Comparison of ENCODE assay signal across 45 mouse cellular contexts in the genomic region with DNA sequence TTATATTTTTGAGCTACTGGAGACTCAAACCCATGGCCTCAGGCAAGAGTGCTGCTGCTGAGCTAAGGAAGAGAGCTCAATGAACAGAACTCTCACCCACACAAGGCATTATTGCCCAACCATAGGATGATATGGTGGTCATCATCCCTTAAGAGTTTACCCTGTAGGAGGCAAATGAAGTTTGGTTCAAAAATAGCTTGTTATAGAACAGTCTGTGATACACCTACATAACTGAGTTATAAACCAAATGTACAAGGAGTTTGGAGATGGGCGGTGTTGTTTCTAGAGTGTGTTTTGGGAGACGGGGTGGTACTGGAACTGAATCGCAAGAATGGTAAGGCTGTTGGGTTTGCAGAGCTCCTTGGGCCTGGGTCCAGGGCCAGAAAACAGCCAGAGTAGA. TPM values are rescaled to one million over a fixed set of nuclear protein-coding genes. Genes with fewer than 3 reads are reported as not detected.
"Had no signal": no experiment of that assay in that cellular context is flagged by ENCODE, and none has a peak within 500 bp of the region (broad histone marks: within the 10 kb centered on the region; RNA-seq: fewer than 3 reads in every experiment).

No protein-coding gene starts in this region.

- DNase-seq: left cerebral cortex, postnatal 4 days; liver; liver, embryonic 13.5 days; liver, postnatal 0 days; lung, adult 18-20 months; lung, adult 2 months; lung, embryonic 14.5 days; lung, postnatal 10 days; lung, postnatal 14 days; lung, postnatal 36 days; midbrain, embryonic 14.5 days had no signal

- H3K4me3 ChIP-seq: limb, embryonic 10.5 days; limb, embryonic 12.5 days; limb, embryonic 13.5 days; limb, embryonic 15.5 days; liver, embryonic 12.5 days; liver, embryonic 13.5 days; liver, embryonic 15.5 days; lung, embryonic 15.5 days; megakaryocyte, embryonic 14.5 days; midbrain, embryonic 10.5 days; midbrain, embryonic 12.5 days; midbrain, embryonic 13.5 days; midbrain, embryonic 15.5 days; myocyte had no signal

- ATAC-seq: liver, embryonic 12.5 days; liver, postnatal 0 days; lung, postnatal 0 days; midbrain, embryonic 13.5 days; midbrain, embryonic 15.5 days; midbrain, embryonic 16.5 days had no signal

- H3K4me1 ChIP-seq: limb, embryonic 10.5 days; limb, embryonic 12.5 days; limb, embryonic 13.5 days; limb, embryonic 15.5 days; liver, embryonic 12.5 days; liver, embryonic 13.5 days; liver, embryonic 15.5 days; lung, embryonic 15.5 days; megakaryocyte, embryonic 14.5 days; midbrain, embryonic 10.5 days; midbrain, embryonic 12.5 days; midbrain, embryonic 13.5 days; midbrain, embryonic 15.5 days had no signal

- H3K27ac ChIP-seq: limb, embryonic 10.5 days; limb, embryonic 12.5 days; limb, embryonic 13.5 days; limb, embryonic 15.5 days; liver, embryonic 12.5 days; liver, embryonic 13.5 days; liver, embryonic 14.5 days; liver, embryonic 15.5 days; lung, embryonic 15.5 days; macrophage; midbrain, embryonic 10.5 days; midbrain, embryonic 12.5 days; midbrain, embryonic 13.5 days; midbrain, embryonic 15.5 days had no signal

RNA-seq across cellular contexts. Expression of gene Dnajc5g, which starts 36.3 kb away (rescaled TPM):
- total RNA-seq: left cerebral cortex, postnatal 10 days; left cerebral cortex, postnatal 14 days; left cerebral cortex, postnatal 25 days; left cerebral cortex, postnatal 36 days; left cerebral cortex, postnatal 4 days; liver, adult 2 months; megakaryocyte progenitor cell, adult 5-6 weeks; megakaryocyte, adult 5-6 weeks; megakaryocyte-erythroid progenitor cell, adult 5-6 weeks; midbrain, postnatal 0 days; monocyte, adult 5-6 weeks had no signal
- polyA plus RNA-seq: limb, embryonic 10.5 days; limb, embryonic 11.5 days; limb, embryonic 12.5 days; limb, embryonic 13.5 days; limb, embryonic 14.5 days; limb, embryonic 15.5 days; liver, adult 2 months; liver, embryonic 11.5 days; liver, embryonic 12.5 days; liver, embryonic 13.5 days; liver, embryonic 14.5 days; liver, embryonic 15.5 days; liver, embryonic 16.5 days; liver, postnatal 0 days; lung, adult 2 months; lung, embryonic 14.5 days; lung, embryonic 15.5 days; lung, embryonic 16.5 days; lung, postnatal 0 days; macrophage; midbrain, embryonic 10.5 days; midbrain, embryonic 11.5 days; midbrain, embryonic 12.5 days; midbrain, embryonic 13.5 days; midbrain, embryonic 14.5 days; midbrain, embryonic 15.5 days; midbrain, embryonic 16.5 days; midbrain, postnatal 0 days; myocyte; neural tube, embryonic 11.5 days had no signal

RNA-seq across cellular contexts. Expression of gene Slc30a3, which starts 38.2 kb away (rescaled TPM):
- total RNA-seq: megakaryocyte progenitor cell, adult 5-6 weeks; megakaryocyte, adult 5-6 weeks; megakaryocyte-erythroid progenitor cell, adult 5-6 weeks; monocyte, adult 5-6 weeks had no signal
- polyA plus RNA-seq: limb, embryonic 11.5 days; lung, adult 2 months; lung, embryonic 14.5 days; lung, postnatal 0 days; macrophage had no signal
